Mouse (Mus musculus): ENCODE data around the gene Tusc2. TPM values are rescaled to one million over a fixed set of nuclear protein-coding genes. Genes with fewer than 3 reads are reported as not detected.

Gene Tusc2
- polyA plus RNA-seq, 1 experiment, result 32.5 TPM

- DNase-seq (ENCODE audit: low read depth in 1 of 2, low spot score in 2 of 2), result no peak
- WGBS, result 91% methylated on average over 10 of the region's 10 CpGs
- H3K4me3 ChIP-seq (ENCODE audit: extremely low read depth, insufficient read depth, insufficient read length), result no peak overlapping the region
- peaks cover 11% of the 10 kb centered on the region; the same call in 1 of the 2 replicates for H3K4me1 ChIP-seq (ENCODE audit: control insufficient read depth, insufficient read depth, insufficient read length)
- H3K27ac ChIP-seq (ENCODE audit: insufficient read depth, low read length), result no peak overlapping the region
- no peak for TF ChIP-seq POLR2A (IDR thresholded peaks at IDR 0.05; ENCODE audit: low read depth, low read length)
- TF ChIP-seq CTCF (IDR thresholded peaks at IDR 0.05; ENCODE audit: extremely low read depth, insufficient read depth, insufficient read length, insufficient replicate concordance), result no peak
- no peaks in the 10 kb centered on the region for H3K27me3 ChIP-seq (ENCODE audit: control insufficient read depth, insufficient read depth, low read length)
- no peaks in the 10 kb centered on the region for H3K36me3 ChIP-seq (ENCODE audit: control insufficient read depth, insufficient read depth, low read length)
Observed at GRCm38 (mm10) chr9:107577871-107578270, 14.8 kb downstream of the Tusc2 start.

GRCm38 (mm10) chr9:107578587-107578986, 15.5 kb downstream of the Tusc2 start, which contains the start of gene Naa80:
Gene Naa80 (plus strand): TSS chr9:107578887.
- no peak for DNase-seq (ENCODE audit: low read depth in 1 of 2, low spot score in 2 of 2)
- Histone ChIP-seq H3K27me3 (ENCODE audit: control insufficient read depth, insufficient read depth, low read length) (no peaks in the 10 kb centered on the region), H3K27ac (ENCODE audit: insufficient read depth, low read length) (no peak within 1 kb of the TSS), H3K36me3 (ENCODE audit: control insufficient read depth, insufficient read depth, low read length) (no peaks in the 10 kb centered on the region), H3K4me1 (ENCODE audit: control insufficient read depth, insufficient read depth, insufficient read length) (peaks cover 11% of the 10 kb centered on the region; the same call in 1 of the 2 replicates), H3K4me3 (ENCODE audit: extremely low read depth, insufficient read depth, insufficient read length) (no peak within 1 kb of the TSS)
- TF ChIP-seq CTCF (IDR thresholded peaks at IDR 0.05; ENCODE audit: extremely low read depth, insufficient read depth, insufficient read length, insufficient replicate concordance) (no peak), POLR2A (IDR thresholded peaks at IDR 0.05; ENCODE audit: low read depth, low read length) (no peak)
- 92% methylated on average over 3 of the region's 3 CpGs for WGBS

- Histone ChIP-seq H3K4me3 (ENCODE audit: extremely low read depth, insufficient read depth, insufficient read length) (no peak overlapping the region), H3K27me3 (ENCODE audit: control insufficient read depth, insufficient read depth, low read length) (no peaks in the 10 kb centered on the region), H3K27ac (ENCODE audit: insufficient read depth, low read length) (no peak overlapping the region), H3K36me3 (ENCODE audit: control insufficient read depth, insufficient read depth, low read length) (no peaks in the 10 kb centered on the region), H3K4me1 (ENCODE audit: control insufficient read depth, insufficient read depth, insufficient read length) (peaks cover 11% of the 10 kb centered on the region; the same call in 1 of the 2 replicates)
- WGBS, result 88% methylated on average over 14 of the region's 14 CpGs
- TF ChIP-seq CTCF (IDR thresholded peaks at IDR 0.05; ENCODE audit: extremely low read depth, insufficient read depth, insufficient read length, insufficient replicate concordance), result no peak
- TF ChIP-seq POLR2A (IDR thresholded peaks at IDR 0.05; ENCODE audit: low read depth, low read length), result no peak
- no peak for DNase-seq (ENCODE audit: low read depth in 1 of 2, low spot score in 2 of 2)
Observed at GRCm38 (mm10) chr9:107579023-107579900, 16.2 kb downstream of the Tusc2 start.

GRCm38 (mm10) chr9:107580501-107581317, 17.7 kb downstream of the Tusc2 start, which contains the start of gene Hyal3:
Gene Hyal3 (plus strand): TSS chr9:107580818.
- Histone ChIP-seq H3K27ac (ENCODE audit: insufficient read depth, low read length) (peak within 1 kb of the TSS; percentile 74), H3K4me3 (ENCODE audit: extremely low read depth, insufficient read depth, insufficient read length) (peak within 1 kb of the TSS; percentile 70), H3K36me3 (ENCODE audit: control insufficient read depth, insufficient read depth, low read length) (no peaks in the 10 kb centered on the region), H3K27me3 (ENCODE audit: control insufficient read depth, insufficient read depth, low read length) (no peaks in the 10 kb centered on the region), H3K4me1 (ENCODE audit: control insufficient read depth, insufficient read depth, insufficient read length) (peaks cover 11% of the 10 kb centered on the region; the same call in 1 of the 2 replicates)
- no peak for TF ChIP-seq CTCF (IDR thresholded peaks at IDR 0.05; ENCODE audit: extremely low read depth, insufficient read depth, insufficient read length, insufficient replicate concordance)
- peak; percentile 67 for TF ChIP-seq POLR2A (IDR thresholded peaks at IDR 0.05; ENCODE audit: low read depth, low read length)
- DNase-seq (ENCODE audit: low read depth in 1 of 2, low spot score in 2 of 2), result peak; percentile 68 to 73
- WGBS, result under 1% methylated on average over 32 of the region's 32 CpGs

- no peaks in the 10 kb centered on the region for H3K36me3 ChIP-seq (ENCODE audit: control insufficient read depth, insufficient read depth, low read length)
- H3K27ac ChIP-seq (ENCODE audit: insufficient read depth, low read length), result no peak overlapping the region
- DNase-seq (ENCODE audit: low read depth in 1 of 2, low spot score in 2 of 2), result no peak
- peaks cover 11% of the 10 kb centered on the region; the same call in 1 of the 2 replicates for H3K4me1 ChIP-seq (ENCODE audit: control insufficient read depth, insufficient read depth, insufficient read length)
- no peaks in the 10 kb centered on the region for H3K27me3 ChIP-seq (ENCODE audit: control insufficient read depth, insufficient read depth, low read length)
- H3K4me3 ChIP-seq (ENCODE audit: extremely low read depth, insufficient read depth, insufficient read length), result 0 out of 2 replicates have a peak overlapping the region, but pooled peaks have one; percentile 70
- WGBS, result 60% methylated on average over 4 of the region's 4 CpGs
- TF ChIP-seq CTCF (IDR thresholded peaks at IDR 0.05; ENCODE audit: extremely low read depth, insufficient read depth, insufficient read length, insufficient replicate concordance), result no peak
- TF ChIP-seq POLR2A (IDR thresholded peaks at IDR 0.05; ENCODE audit: low read depth, low read length), result no peak
Observed at GRCm38 (mm10) chr9:107581584-107581983, 18.5 kb downstream of the Tusc2 start.

- Histone ChIP-seq H3K4me3 (ENCODE audit: extremely low read depth, insufficient read depth, insufficient read length) (no peak overlapping the region), H3K27ac (ENCODE audit: insufficient read depth, low read length) (no peak overlapping the region), H3K36me3 (ENCODE audit: control insufficient read depth, insufficient read depth, low read length) (no peaks in the 10 kb centered on the region), H3K27me3 (ENCODE audit: control insufficient read depth, insufficient read depth, low read length) (no peaks in the 10 kb centered on the region), H3K4me1 (ENCODE audit: control insufficient read depth, insufficient read depth, insufficient read length) (peaks cover 11% of the 10 kb centered on the region; the same call in 1 of the 2 replicates)
- DNase-seq (ENCODE audit: low read depth in 1 of 2, low spot score in 2 of 2), result no peak
- TF ChIP-seq POLR2A (IDR thresholded peaks at IDR 0.05; ENCODE audit: low read depth, low read length), result no peak
- no peak for TF ChIP-seq CTCF (IDR thresholded peaks at IDR 0.05; ENCODE audit: extremely low read depth, insufficient read depth, insufficient read length, insufficient replicate concordance)
- 87% methylated on average over 7 of the region's 7 CpGs for WGBS
Observed at GRCm38 (mm10) chr9:107582509-107583062, 19.5 kb downstream of the Tusc2 start.

All from spleen, adult 2 months (tissue).